Mouse (Mus musculus): ENCODE results near the gene Pdxp. TPM values are rescaled to one million over a fixed set of nuclear protein-coding genes. Genes with fewer than 3 reads are reported as not detected.
A peak's percentile ranks its signal among the peaks of the same experiment; 100 is the strongest.

The Pdxp gene
- polyA plus RNA-seq, 1 experiment = 33.1 TPM

DNA sequence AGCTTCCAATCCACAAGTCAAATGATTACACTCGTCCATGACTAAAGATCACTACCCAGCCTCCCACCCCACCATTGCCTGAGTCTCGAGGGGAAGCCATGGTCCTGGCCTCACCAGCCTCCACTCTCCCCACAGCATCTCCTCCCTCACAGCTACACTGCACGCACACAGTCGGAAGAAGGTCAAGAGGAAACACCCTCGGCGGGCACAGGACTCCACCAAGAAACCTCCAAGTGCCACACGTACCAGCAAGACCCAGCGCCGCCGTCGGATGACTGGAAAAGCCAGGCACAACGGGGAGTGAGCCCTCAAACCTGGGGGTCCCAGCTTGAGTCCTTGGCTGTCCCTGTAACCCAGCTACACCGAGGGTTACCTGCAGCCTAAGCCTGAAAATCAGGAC is 26.6 kb downstream of the Pdxp start:
- peaks cover 26% of the 10 kb centered on the region for H3K36me3 ChIP-seq (ENCODE audit: control insufficient read depth, insufficient read depth)
- no peak overlapping the region for H3ac ChIP-seq (ENCODE audit: control insufficient read depth, insufficient read length)
- H3K79me2 ChIP-seq (ENCODE audit: control insufficient read depth, insufficient read depth) = peaks cover 12% of the 10 kb centered on the region
- H3K27me3 ChIP-seq (ENCODE audit: control insufficient read depth, insufficient read depth, insufficient read length) = no peaks in the 10 kb centered on the region
- TF ChIP-seq MYOG (IDR thresholded peaks at IDR 0.05; ENCODE audit: control insufficient read depth in 1 of 3, insufficient read depth in 1 of 3, insufficient read length in 2 of 3, low read depth in 2 of 3) (no peak), SRF (IDR thresholded peaks at IDR 0.05; ENCODE audit: control insufficient read depth, insufficient read length, low read depth) (no peak), TCF12 (IDR thresholded peaks at IDR 0.05; ENCODE audit: insufficient read depth, poor library complexity, severe bottlenecking) (no peak), CEBPB (IDR thresholded peaks at IDR 0.05; ENCODE audit: insufficient read depth, poor library complexity, severe bottlenecking) (no peak), E2F4 (IDR thresholded peaks at IDR 0.05; ENCODE audit: insufficient read depth) (no peak), MAX (IDR thresholded peaks at IDR 0.05; ENCODE audit: low read depth) (no peak), POLR2AphosphoS2 (IDR thresholded peaks at IDR 0.05; ENCODE audit: insufficient read length, low read depth) (no peak), USF1 (IDR thresholded peaks at IDR 0.05; ENCODE audit: low read depth) (no peak), POLR2A (IDR thresholded peaks at IDR 0.05; ENCODE audit: insufficient read length, low read depth) (no peak), TCF3 (IDR thresholded peaks at IDR 0.05; ENCODE audit: insufficient read length, low read depth) (no peak), REST (IDR thresholded peaks at IDR 0.05; ENCODE audit: insufficient read depth, insufficient read length) (no peak), MYOD1 (IDR thresholded peaks at IDR 0.05; ENCODE audit: control insufficient read depth in 1 of 3, insufficient read length in 2 of 3, low read depth in 2 of 3) (no peak)
- no peak overlapping the region for H3K4me2 ChIP-seq (ENCODE audit: low read depth)
- H3K4me3 ChIP-seq = no peak overlapping the region

DNA sequence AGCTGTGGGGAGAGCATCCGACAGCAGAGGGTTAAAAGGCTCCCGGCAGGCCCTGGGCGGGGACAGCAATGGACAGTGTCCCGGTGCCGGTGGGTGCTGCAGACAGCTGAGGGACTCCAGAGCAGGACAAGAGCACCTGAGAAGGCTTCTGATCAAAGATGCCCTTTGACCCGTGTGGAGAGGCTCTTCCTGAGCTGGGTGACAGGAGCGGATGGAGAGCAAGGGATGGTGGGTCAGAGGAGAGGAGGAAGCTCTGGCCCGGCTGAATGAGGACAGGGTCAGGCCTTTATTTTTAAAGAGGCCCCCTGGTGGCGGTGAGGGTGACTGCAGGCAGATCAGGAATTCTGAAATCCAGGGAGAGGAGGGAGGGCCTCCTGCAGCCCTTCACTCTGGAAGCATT is 28.9 kb downstream of the Pdxp start:
- TF ChIP-seq REST (IDR thresholded peaks at IDR 0.05; ENCODE audit: insufficient read depth, insufficient read length) (no peak), POLR2AphosphoS2 (IDR thresholded peaks at IDR 0.05; ENCODE audit: insufficient read length, low read depth) (peak; percentile 41)
- H3K79me2 ChIP-seq (ENCODE audit: control insufficient read depth, insufficient read depth) = no peaks in the 10 kb centered on the region
- H3ac ChIP-seq (ENCODE audit: control insufficient read depth, insufficient read length) = no peak overlapping the region
- H3K4me3 ChIP-seq = no peak overlapping the region
- H3K27me3 ChIP-seq (ENCODE audit: control insufficient read depth, insufficient read depth, insufficient read length) = no peaks in the 10 kb centered on the region
- no peak overlapping the region for H3K4me2 ChIP-seq (ENCODE audit: low read depth)
- peaks cover 19% of the 10 kb centered on the region for H3K36me3 ChIP-seq (ENCODE audit: control insufficient read depth, insufficient read depth)

DNA sequence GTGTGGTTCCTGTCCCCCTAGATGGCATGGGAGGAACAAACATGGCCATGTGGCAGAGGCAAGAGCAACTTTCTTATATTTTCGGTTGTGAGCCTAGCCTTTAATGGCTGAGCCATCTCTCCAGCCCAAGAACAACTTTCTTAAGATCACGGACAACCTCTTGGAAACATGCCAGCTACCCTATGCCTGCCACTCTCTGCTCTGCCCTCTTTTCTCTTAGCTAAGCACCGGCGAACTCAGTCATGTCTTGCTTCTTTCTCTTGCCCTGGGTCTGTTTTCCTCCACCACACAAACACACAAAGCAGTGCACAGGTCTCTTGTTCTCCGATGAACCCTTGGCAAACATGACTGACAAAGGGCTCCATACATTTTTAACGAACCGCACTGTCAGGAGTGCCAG is 32.5 kb downstream of the Pdxp start:
- no peaks in the 10 kb centered on the region for H3K27me3 ChIP-seq (ENCODE audit: control insufficient read depth, insufficient read depth, insufficient read length)
- H3K4me2 ChIP-seq (ENCODE audit: low read depth) = no peak overlapping the region
- no peak for TF ChIP-seq USF1 (IDR thresholded peaks at IDR 0.05; ENCODE audit: low read depth)
- TF ChIP-seq MAX (IDR thresholded peaks at IDR 0.05; ENCODE audit: low read depth) = no peak
- no peak for TF ChIP-seq MYOG (IDR thresholded peaks at IDR 0.05; ENCODE audit: control insufficient read depth in 1 of 3, insufficient read depth in 1 of 3, insufficient read length in 2 of 3, low read depth in 2 of 3)
- TF ChIP-seq POLR2A (IDR thresholded peaks at IDR 0.05; ENCODE audit: insufficient read length, low read depth) = no peak
- no peak for TF ChIP-seq TCF12 (IDR thresholded peaks at IDR 0.05; ENCODE audit: insufficient read depth, poor library complexity, severe bottlenecking)
- TF ChIP-seq POLR2AphosphoS2 (IDR thresholded peaks at IDR 0.05; ENCODE audit: insufficient read length, low read depth) = no peak
- no peak for TF ChIP-seq CEBPB (IDR thresholded peaks at IDR 0.05; ENCODE audit: insufficient read depth, poor library complexity, severe bottlenecking)
- TF ChIP-seq MYOD1 (IDR thresholded peaks at IDR 0.05; ENCODE audit: control insufficient read depth in 1 of 3, insufficient read length in 2 of 3, low read depth in 2 of 3) = no peak
- TF ChIP-seq TCF3 (IDR thresholded peaks at IDR 0.05; ENCODE audit: insufficient read length, low read depth) = no peak
- TF ChIP-seq SRF (IDR thresholded peaks at IDR 0.05; ENCODE audit: control insufficient read depth, insufficient read length, low read depth) = no peak
- TF ChIP-seq E2F4 (IDR thresholded peaks at IDR 0.05; ENCODE audit: insufficient read depth) = no peak
- no peak for TF ChIP-seq REST (IDR thresholded peaks at IDR 0.05; ENCODE audit: insufficient read depth, insufficient read length)
- H3K79me2 ChIP-seq (ENCODE audit: control insufficient read depth, insufficient read depth) = no peaks in the 10 kb centered on the region
- H3ac ChIP-seq (ENCODE audit: control insufficient read depth, insufficient read length) = no peak overlapping the region
- H3K4me3 ChIP-seq = no peak overlapping the region
- H3K36me3 ChIP-seq (ENCODE audit: control insufficient read depth, insufficient read depth) = peaks cover 4% of the 10 kb centered on the region

DNA sequence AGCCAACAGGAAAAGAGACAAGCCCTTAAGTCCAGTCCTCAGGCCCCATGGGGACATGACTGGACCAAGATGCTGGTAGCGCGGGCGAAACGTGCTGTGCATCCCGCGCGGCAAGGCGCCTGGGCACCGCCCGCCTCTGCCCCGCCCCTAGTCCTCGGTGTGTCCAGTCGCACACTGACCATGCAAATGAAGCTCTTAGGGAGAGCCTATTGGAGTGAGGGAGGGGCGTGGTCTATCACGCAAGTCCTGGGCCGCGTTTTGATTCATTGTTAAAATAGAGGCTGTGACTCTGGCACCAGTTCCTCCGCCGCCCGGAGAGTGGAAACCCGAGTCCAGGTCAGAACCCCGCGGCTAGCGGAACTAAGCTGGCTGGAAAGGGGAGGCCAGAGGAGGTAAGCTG is 33.9 kb downstream of the Pdxp start, which contains the start of gene Triobp:
Gene Triobp (plus strand): TSS at position 68 of the 400 bp plus-strand sequence.
- no peaks in the 10 kb centered on the region for H3K27me3 ChIP-seq (ENCODE audit: control insufficient read depth, insufficient read depth, insufficient read length)
- H3K36me3 ChIP-seq (ENCODE audit: control insufficient read depth, insufficient read depth) = no peaks in the 10 kb centered on the region
- H3K4me3 ChIP-seq = peak within 1 kb of the TSS; percentile 25
- H3ac ChIP-seq (ENCODE audit: control insufficient read depth, insufficient read length) = no peak within 1 kb of the TSS
- H3K4me2 ChIP-seq (ENCODE audit: low read depth) = peak within 1 kb of the TSS; percentile 90
- no peaks in the 10 kb centered on the region for H3K79me2 ChIP-seq (ENCODE audit: control insufficient read depth, insufficient read depth)
- TF ChIP-seq CEBPB (IDR thresholded peaks at IDR 0.05; ENCODE audit: insufficient read depth, poor library complexity, severe bottlenecking) = no peak
- peak; percentile 62 for TF ChIP-seq POLR2A (IDR thresholded peaks at IDR 0.05; ENCODE audit: insufficient read length, low read depth)

DNA sequence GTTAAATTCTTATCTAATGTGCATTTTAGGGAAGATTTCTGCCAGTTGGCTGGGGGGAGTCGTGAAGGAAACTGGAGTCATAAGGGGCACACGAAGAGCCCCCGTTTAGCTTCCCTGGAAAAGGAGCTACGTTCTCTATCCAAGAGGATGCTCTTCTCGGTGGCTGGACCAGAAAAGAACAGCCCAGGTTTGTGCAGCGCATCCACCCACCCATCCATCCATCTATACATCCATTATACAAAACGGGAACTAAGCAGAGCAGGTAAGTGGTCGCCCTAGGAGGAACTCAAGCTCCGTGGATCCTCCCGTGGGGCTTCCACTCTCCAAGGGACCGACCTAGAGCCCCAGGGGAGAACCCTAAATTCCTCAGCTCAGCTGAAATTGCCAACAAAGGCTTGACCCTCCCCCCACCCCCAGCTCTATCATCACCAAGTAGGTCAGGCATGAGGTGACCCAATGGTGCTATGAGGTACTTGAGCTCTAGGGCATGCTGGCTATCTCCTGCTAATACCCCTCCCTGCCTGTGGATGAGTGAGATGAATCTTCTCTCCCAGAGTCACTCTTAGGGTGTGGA is 34.5 kb downstream of the Pdxp start:
- no peaks in the 10 kb centered on the region for H3K36me3 ChIP-seq (ENCODE audit: control insufficient read depth, insufficient read depth)
- H3K4me3 ChIP-seq = peak overlapping the region; percentile 25
- H3K27me3 ChIP-seq (ENCODE audit: control insufficient read depth, insufficient read depth, insufficient read length) = no peaks in the 10 kb centered on the region
- TF ChIP-seq CEBPB (IDR thresholded peaks at IDR 0.05; ENCODE audit: insufficient read depth, poor library complexity, severe bottlenecking) (no peak), TCF12 (IDR thresholded peaks at IDR 0.05; ENCODE audit: insufficient read depth, poor library complexity, severe bottlenecking) (no peak), POLR2AphosphoS2 (IDR thresholded peaks at IDR 0.05; ENCODE audit: insufficient read length, low read depth) (no peak), SRF (IDR thresholded peaks at IDR 0.05; ENCODE audit: control insufficient read depth, insufficient read length, low read depth) (no peak), TCF3 (IDR thresholded peaks at IDR 0.05; ENCODE audit: insufficient read length, low read depth) (no peak), USF1 (IDR thresholded peaks at IDR 0.05; ENCODE audit: low read depth) (no peak), MYOG (IDR thresholded peaks at IDR 0.05; ENCODE audit: control insufficient read depth in 1 of 3, insufficient read depth in 1 of 3, insufficient read length in 2 of 3, low read depth in 2 of 3) (no peak), MYOD1 (IDR thresholded peaks at IDR 0.05; ENCODE audit: control insufficient read depth in 1 of 3, insufficient read length in 2 of 3, low read depth in 2 of 3) (no peak), POLR2A (IDR thresholded peaks at IDR 0.05; ENCODE audit: insufficient read length, low read depth) (no peak), E2F4 (IDR thresholded peaks at IDR 0.05; ENCODE audit: insufficient read depth) (no peak), MAX (IDR thresholded peaks at IDR 0.05; ENCODE audit: low read depth) (no peak)
- H3K4me2 ChIP-seq (ENCODE audit: low read depth) = peak overlapping the region; percentile 90
- H3K79me2 ChIP-seq (ENCODE audit: control insufficient read depth, insufficient read depth) = no peaks in the 10 kb centered on the region
- H3ac ChIP-seq (ENCODE audit: control insufficient read depth, insufficient read length) = no peak overlapping the region
